Mouse (Mus musculus): ENCODE results near the gene Lrp6.
A peak's percentile ranks its signal among the peaks of the same experiment; 100 is the strongest.

The Lrp6 gene

GRCm38 (mm10) chr6:134529340-134529739 is 37.4 kb downstream of the Lrp6 start:
- DNase-seq, result no peak

- no peak for DNase-seq
Measured at GRCm38 (mm10) chr6:134528396-134528795, 38.4 kb downstream of the Lrp6 start.

GRCm38 (mm10) chr6:134527596-134528128 is 39.1 kb downstream of the Lrp6 start:
- peak; percentile 53 for DNase-seq

GRCm38 (mm10) chr6:134526821-134527595 is 39.8 kb downstream of the Lrp6 start:
- DNase-seq, result no peak

- DNase-seq, result no peak
Measured at GRCm38 (mm10) chr6:134526275-134526674, 40.5 kb downstream of the Lrp6 start.

- DNase-seq, result no peak
Measured at GRCm38 (mm10) chr6:134521411-134521810, 45.4 kb downstream of the Lrp6 start.

GRCm38 (mm10) chr6:134520821-134521220 is 45.9 kb downstream of the Lrp6 start:
- no peak for DNase-seq

- DNase-seq, result no peak
Measured at GRCm38 (mm10) chr6:134518450-134518849, 48.3 kb downstream of the Lrp6 start.

- DNase-seq, result no peak
Measured at GRCm38 (mm10) chr6:134517141-134517540, 49.6 kb downstream of the Lrp6 start.

GRCm38 (mm10) chr6:134515416-134515815 is 51.3 kb downstream of the Lrp6 start:
- DNase-seq, result peak; percentile 61

GRCm38 (mm10) chr6:134513896-134514510 is 52.8 kb downstream of the Lrp6 start:
- peak; percentile 53 for DNase-seq

- no peak for DNase-seq
Measured at GRCm38 (mm10) chr6:134513011-134513410, 53.8 kb downstream of the Lrp6 start.

GRCm38 (mm10) chr6:134512478-134512877 is 54.3 kb downstream of the Lrp6 start:
- no peak for DNase-seq

GRCm38 (mm10) chr6:134511118-134511517 is 55.6 kb downstream of the Lrp6 start:
- DNase-seq, result no peak

GRCm38 (mm10) chr6:134510280-134510679 is 56.5 kb downstream of the Lrp6 start:
- DNase-seq, result no peak

GRCm38 (mm10) chr6:134509731-134510226 is 57.0 kb downstream of the Lrp6 start:
- no peak for DNase-seq

GRCm38 (mm10) chr6:134504866-134505265 is 61.9 kb downstream of the Lrp6 start:
- peak; percentile 54 for DNase-seq

- DNase-seq, result no peak
Measured at GRCm38 (mm10) chr6:134502335-134502734, 64.4 kb downstream of the Lrp6 start.

GRCm38 (mm10) chr6:134500381-134501162 is 66.2 kb downstream of the Lrp6 start:
- DNase-seq, result no peak

- peak; percentile 81 for DNase-seq
Measured at GRCm38 (mm10) chr6:134499089-134499488, 67.7 kb downstream of the Lrp6 start.

GRCm38 (mm10) chr6:134498518-134498917 is 68.2 kb downstream of the Lrp6 start:
- no peak for DNase-seq

GRCm38 (mm10) chr6:134494828-134495698 is 71.7 kb downstream of the Lrp6 start:
- no peak for DNase-seq
